Mouse (Mus musculus) heart, embryonic 16.5 days (tissue): ENCODE results near the gene 1700086D15Rik. TPM values are rescaled to one million over a fixed set of nuclear protein-coding genes. Genes with fewer than 3 reads are reported as not detected.

Source experiments
- polyA plus RNA-seq: library from polyadenylated mRNA; unstranded; fragments of >200 nt; fragmentation: Nextera tagmentation; extraction: Ambion mirVana; gene quantifications from 2 replicates; pipeline ENCODE4 v1.2.1, GENCODE M21; 2015

Gene 1700086D15Rik
- polyA plus RNA-seq, 1 experiment from 2014 or later, result not detected

Other genes with a start within 250 kb of the 1700086D15Rik start
- 20.1 and 20.7 TPM in 2 replicates for gene Elac2, start 180.9 kb downstream of the 1700086D15Rik start, polyA plus RNA-seq
- gene Arhgap44, start 3.1 kb upstream of the 1700086D15Rik start, polyA plus RNA-seq, result 11.3 and 11.4 TPM in 2 replicates
- gene Myocd, start 110.1 kb upstream of the 1700086D15Rik start, polyA plus RNA-seq, result 52.5 and 60.5 TPM in 2 replicates